Mouse (Mus musculus) ES-CJ7 (cell line): ENCODE results near the gene Smap2.
"Not testable (repeated sequence)": the region's sequence is repeated elsewhere in the genome, so short reads cannot be mapped to it uniquely, and the experiment has no call there.

Source experiments
- DNase-seq: peaks from one replicate; pipeline ENCODE4 v3.0.0; 2011; ENCODE audit warnings: low read depth, low spot score

The Smap2 gene

GRCm38 (mm10) chr4:121016928-121017657 lies at the start of gene Smap2:
Gene Smap2 (minus strand): TSS chr4:121017247.
- peak; percentile 98 for DNase-seq

- no peak for DNase-seq
These were observed 48.3 kb upstream of the Smap2 start for GRCm38 (mm10) chr4:121065336-121065735.

- DNase-seq, result not testable (repeated sequence)
These were observed 42.2 kb upstream of the Smap2 start for GRCm38 (mm10) chr4:121059218-121059617.

GRCm38 (mm10) chr4:121057032-121057431 lies 40.0 kb upstream of the Smap2 start:
- DNase-seq, result no peak

GRCm38 (mm10) chr4:121056342-121056741 lies 39.3 kb upstream of the Smap2 start:
- DNase-seq, result peak; percentile 25

GRCm38 (mm10) chr4:121052454-121053323 lies 35.6 kb upstream of the Smap2 start:
- peak; percentile 38 for DNase-seq

- DNase-seq, result no peak
These were observed 34.8 kb upstream of the Smap2 start for GRCm38 (mm10) chr4:121051863-121052262.

GRCm38 (mm10) chr4:121042946-121043345 lies 25.9 kb upstream of the Smap2 start:
- peak; percentile 79 for DNase-seq

- peak; percentile 54 for DNase-seq
These were observed 25.4 kb upstream of the Smap2 start for GRCm38 (mm10) chr4:121042472-121042871.

GRCm38 (mm10) chr4:121040897-121041671 lies 24.0 kb upstream of the Smap2 start:
- peak; percentile 70 for DNase-seq

- no peak for DNase-seq
These were observed 23.3 kb upstream of the Smap2 start for GRCm38 (mm10) chr4:121040323-121040722.

- DNase-seq, result no peak
These were observed 22.5 kb upstream of the Smap2 start, which contains the start of gene Col9a2 for GRCm38 (mm10) chr4:121039331-121040115. Gene Col9a2 (plus strand): TSS chr4:121039385.

GRCm38 (mm10) chr4:121033006-121033405 lies 16.0 kb upstream of the Smap2 start:
- DNase-seq, result peak; percentile 77

GRCm38 (mm10) chr4:121031440-121031839 lies 14.4 kb upstream of the Smap2 start:
- no peak for DNase-seq

- no peak for DNase-seq
These were observed 12.6 kb upstream of the Smap2 start for GRCm38 (mm10) chr4:121029632-121030031.

GRCm38 (mm10) chr4:121028659-121029392 lies 11.8 kb upstream of the Smap2 start:
- peak; percentile 79 for DNase-seq

GRCm38 (mm10) chr4:121028146-121028545 lies 11.1 kb upstream of the Smap2 start:
- no peak for DNase-seq

GRCm38 (mm10) chr4:121025681-121026080 lies 8.6 kb upstream of the Smap2 start:
- DNase-seq, result no peak

GRCm38 (mm10) chr4:121023941-121024340 lies 6.9 kb upstream of the Smap2 start:
- no peak for DNase-seq

- DNase-seq, result no peak
These were observed 6.4 kb upstream of the Smap2 start for GRCm38 (mm10) chr4:121023464-121023863.
